Mouse (Mus musculus): Measurements from ENCODE around the gene Dzip1. TPM values are rescaled to one million over a fixed set of nuclear protein-coding genes. Genes with fewer than 3 reads are reported as not detected.

The Dzip1 gene
- total and polyA plus RNA-seq, 3 experiments: 3.1 to 30.9 (median 6.9) TPM

- TF ChIP-seq GATA1 (IDR thresholded peaks at IDR 0.05; ENCODE audit: borderline replicate concordance, low read length) (no peak), TAL1 (conservative IDR thresholded peaks at IDR 0.05; ENCODE audit: low read depth, low read length) (no peak), CTCF (IDR thresholded peaks at IDR 0.05; ENCODE audit: low read depth, low read length) (no peak), GATA2 (IDR thresholded peaks at IDR 0.05; ENCODE audit: borderline replicate concordance, low read depth, low read length) (no peak), POLR2AphosphoS5 (IDR thresholded peaks at IDR 0.05; ENCODE audit: insufficient replicate concordance, low read depth, low read length) (no peak)
- no peak for ATAC-seq (ENCODE audit: extremely low read depth, insufficient number of reproducible peaks, low FRiP score, poor library complexity, severe bottlenecking)
- peaks cover 23% of the 10 kb centered on the region for H3K27me3 ChIP-seq (ENCODE audit: insufficient read depth, low read length)
- no peak for DNase-seq (ENCODE audit: low spot score)
- H3K4me1 ChIP-seq (ENCODE audit: insufficient read depth, low read depth, low read length): peaks cover 12% of the 10 kb centered on the region
- no peaks in the 10 kb centered on the region for H3K36me3 ChIP-seq (replicated peaks)
- no peaks in the 10 kb centered on the region for H3K9me3 ChIP-seq (replicated peaks)
- no peak overlapping the region for H3K4me3 ChIP-seq (ENCODE audit: low read depth, low read length)
These were observed 5.5 kb upstream of the Dzip1 start for GRCm38 (mm10) chr14:118930777-118931176.

- no peak overlapping the region for H3K4me3 ChIP-seq (ENCODE audit: low read depth, low read length)
- H3K4me1 ChIP-seq (ENCODE audit: insufficient read depth, low read depth, low read length): peaks cover 19% of the 10 kb centered on the region
- ATAC-seq (ENCODE audit: extremely low read depth, insufficient number of reproducible peaks, low FRiP score, poor library complexity, severe bottlenecking): no peak
- TF ChIP-seq TAL1 (conservative IDR thresholded peaks at IDR 0.05; ENCODE audit: low read depth, low read length): no peak
- no peak for TF ChIP-seq GATA2 (IDR thresholded peaks at IDR 0.05; ENCODE audit: borderline replicate concordance, low read depth, low read length)
- TF ChIP-seq GATA1 (IDR thresholded peaks at IDR 0.05; ENCODE audit: borderline replicate concordance, low read length): no peak
- no peak for TF ChIP-seq POLR2AphosphoS5 (IDR thresholded peaks at IDR 0.05; ENCODE audit: insufficient replicate concordance, low read depth, low read length)
- no peak for TF ChIP-seq CTCF (IDR thresholded peaks at IDR 0.05; ENCODE audit: low read depth, low read length)
- DNase-seq (ENCODE audit: low spot score): no peak
- H3K27me3 ChIP-seq (ENCODE audit: insufficient read depth, low read length): peaks cover 28% of the 10 kb centered on the region
- no peaks in the 10 kb centered on the region for H3K9me3 ChIP-seq (replicated peaks)
- no peaks in the 10 kb centered on the region for H3K36me3 ChIP-seq (replicated peaks)
These were observed 4.5 kb upstream of the Dzip1 start for GRCm38 (mm10) chr14:118929779-118930178.

- no peak for TF ChIP-seq GATA2 (IDR thresholded peaks at IDR 0.05; ENCODE audit: borderline replicate concordance, low read depth, low read length)
- TF ChIP-seq TAL1 (conservative IDR thresholded peaks at IDR 0.05; ENCODE audit: low read depth, low read length): no peak
- Histone ChIP-seq H3K27me3 (ENCODE audit: insufficient read depth, low read length) (peaks cover 33% of the 10 kb centered on the region), H3K4me1 (ENCODE audit: insufficient read depth, low read depth, low read length) (peaks cover 21% of the 10 kb centered on the region)
These were observed 3.3 kb upstream of the Dzip1 start for GRCm38 (mm10) chr14:118928565-118928964.

GRCm38 (mm10) chr14:118922667-118923184, 2.5 kb downstream of the Dzip1 start:
- Histone ChIP-seq H3K4me1 (ENCODE audit: insufficient read depth, low read depth, low read length) (peaks cover 17% of the 10 kb centered on the region), H3K27me3 (ENCODE audit: insufficient read depth, low read length) (peaks cover 31% of the 10 kb centered on the region), H3K4me3 (ENCODE audit: low read depth, low read length) (no peak overlapping the region), H3K9me3 (replicated peaks) (no peaks in the 10 kb centered on the region), H3K36me3 (replicated peaks) (no peaks in the 10 kb centered on the region)
- no peak for DNase-seq (ENCODE audit: low spot score)
- no peak for TF ChIP-seq GATA1 (IDR thresholded peaks at IDR 0.05; ENCODE audit: borderline replicate concordance, low read length)
- no peak for TF ChIP-seq TAL1 (conservative IDR thresholded peaks at IDR 0.05; ENCODE audit: low read depth, low read length)
- no peak for TF ChIP-seq POLR2AphosphoS5 (IDR thresholded peaks at IDR 0.05; ENCODE audit: insufficient replicate concordance, low read depth, low read length)
- no peak for TF ChIP-seq CTCF (IDR thresholded peaks at IDR 0.05; ENCODE audit: low read depth, low read length)
- no peak for ATAC-seq (ENCODE audit: extremely low read depth, insufficient number of reproducible peaks, low FRiP score, poor library complexity, severe bottlenecking)

More at GRCm38 (mm10) chr14:118928565-118928964, 3.3 kb upstream of the Dzip1 start:
- ATAC-seq (ENCODE audit: extremely low read depth, insufficient number of reproducible peaks, low FRiP score, poor library complexity, severe bottlenecking) (no peak), DNase-seq (ENCODE audit: low spot score) (no peak)
- Histone ChIP-seq H3K4me3 (ENCODE audit: low read depth, low read length) (no peak overlapping the region), H3K9me3 (replicated peaks) (no peaks in the 10 kb centered on the region), H3K36me3 (replicated peaks) (no peaks in the 10 kb centered on the region)

GRCm38 (mm10) chr14:118922251-118922650, 3.0 kb downstream of the Dzip1 start:
- H3K4me3 ChIP-seq (ENCODE audit: low read depth, low read length): no peak overlapping the region
- TF ChIP-seq TAL1 (conservative IDR thresholded peaks at IDR 0.05; ENCODE audit: low read depth, low read length): no peak
- TF ChIP-seq GATA1 (IDR thresholded peaks at IDR 0.05; ENCODE audit: borderline replicate concordance, low read length): no peak
- TF ChIP-seq GATA2 (IDR thresholded peaks at IDR 0.05; ENCODE audit: borderline replicate concordance, low read depth, low read length): no peak
- TF ChIP-seq POLR2AphosphoS5 (IDR thresholded peaks at IDR 0.05; ENCODE audit: insufficient replicate concordance, low read depth, low read length): no peak
- TF ChIP-seq CTCF (IDR thresholded peaks at IDR 0.05; ENCODE audit: low read depth, low read length): no peak
- peaks cover 17% of the 10 kb centered on the region for H3K4me1 ChIP-seq (ENCODE audit: insufficient read depth, low read depth, low read length)
- ATAC-seq (ENCODE audit: extremely low read depth, insufficient number of reproducible peaks, low FRiP score, poor library complexity, severe bottlenecking): no peak
- no peaks in the 10 kb centered on the region for H3K9me3 ChIP-seq (replicated peaks)
- H3K36me3 ChIP-seq (replicated peaks): no peaks in the 10 kb centered on the region
- no peak for DNase-seq (ENCODE audit: low spot score)
- peaks cover 34% of the 10 kb centered on the region for H3K27me3 ChIP-seq (ENCODE audit: insufficient read depth, low read length)

GRCm38 (mm10) chr14:118920654-118921053, 4.6 kb downstream of the Dzip1 start:
- no peak for DNase-seq (ENCODE audit: low spot score)
- H3K9me3 ChIP-seq (replicated peaks): no peaks in the 10 kb centered on the region
- no peaks in the 10 kb centered on the region for H3K36me3 ChIP-seq (replicated peaks)
- H3K4me3 ChIP-seq (ENCODE audit: low read depth, low read length): no peak overlapping the region
- ATAC-seq (ENCODE audit: extremely low read depth, insufficient number of reproducible peaks, low FRiP score, poor library complexity, severe bottlenecking): no peak
- TF ChIP-seq GATA2 (IDR thresholded peaks at IDR 0.05; ENCODE audit: borderline replicate concordance, low read depth, low read length) (no peak), GATA1 (IDR thresholded peaks at IDR 0.05; ENCODE audit: borderline replicate concordance, low read length) (no peak), TAL1 (conservative IDR thresholded peaks at IDR 0.05; ENCODE audit: low read depth, low read length) (no peak), POLR2AphosphoS5 (IDR thresholded peaks at IDR 0.05; ENCODE audit: insufficient replicate concordance, low read depth, low read length) (no peak), CTCF (IDR thresholded peaks at IDR 0.05; ENCODE audit: low read depth, low read length) (no peak)
- peaks cover 30% of the 10 kb centered on the region for H3K27me3 ChIP-seq (ENCODE audit: insufficient read depth, low read length)
- H3K4me1 ChIP-seq (ENCODE audit: insufficient read depth, low read depth, low read length): peaks cover 17% of the 10 kb centered on the region

All from G1E (cell line).